Comparison of ENCODE assay signal across 8 mouse cellular contexts in the genomic region with DNA sequence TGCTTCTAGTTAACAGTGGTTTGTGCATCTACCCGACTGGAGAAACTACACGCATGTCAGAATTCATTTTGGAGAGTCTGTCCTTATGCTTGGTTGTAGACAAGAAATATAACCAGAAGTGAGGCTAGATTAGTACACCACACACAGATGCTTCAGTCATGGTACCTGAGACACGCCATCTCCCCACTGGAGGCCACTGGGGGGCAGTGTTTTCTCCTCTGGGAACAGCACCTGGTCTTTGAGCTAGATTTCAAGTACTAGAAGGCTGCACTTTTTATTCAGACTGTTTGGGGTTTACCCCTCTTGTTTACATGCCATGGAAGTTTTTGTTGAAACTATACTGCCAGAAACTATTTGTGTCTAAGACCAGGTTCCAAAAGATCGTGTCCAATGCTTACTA. TPM values are rescaled to one million over a fixed set of nuclear protein-coding genes. Genes with fewer than 3 reads are reported as not detected.
DNase-seq lines count a peak whose midpoint lies in the region; ATAC-seq and TF ChIP-seq lines count a peak whose summit lies in the region.

No protein-coding gene starts in this region.

- no peaks in the 10 kb centered on the region for H3K79me3 ChIP-seq in C2C12 (ENCODE audit: low read depth)

- H3K9ac ChIP-seq in heart, embryonic 12.5 days, result no peak overlapping the region

- H3K79me2 ChIP-seq in C2C12 (ENCODE audit: control insufficient read depth, insufficient read depth), result no peaks in the 10 kb centered on the region

- 19% methylated on average over 4 of the region's 4 CpGs for WGBS in heart, embryonic 12.5 days

- 0 out of 2 replicates have a peak, but pooled peaks cover 3% of the 10 kb centered on the region for H3K9me3 ChIP-seq in heart, embryonic 12.5 days (replicated peaks)

- H3K27ac ChIP-seq in heart, embryonic 12.5 days (ENCODE audit: poor library complexity, severe bottlenecking), result no peak overlapping the region

- ATAC-seq in heart, embryonic 12.5 days (ENCODE audit: insufficient number of reproducible peaks, low FRiP score), result no peak
- peak; percentile 97 for ATAC-seq in megakaryocyte progenitor cell, adult 5-6 weeks (replicated peaks; ENCODE audit: poor library complexity)

- H3K4me3 ChIP-seq in heart, embryonic 12.5 days, result no peak overlapping the region
- no peak overlapping the region for H3K4me3 ChIP-seq in C2C12 (ENCODE audit: insufficient read depth, poor library complexity, severe bottlenecking)

- H3K4me1 ChIP-seq in heart, embryonic 12.5 days (replicated peaks), result no peaks in the 10 kb centered on the region

- intact Hi-C loops in heart, postnatal 14 days (cut with DNase I), result loop anchor here (5.0 kb wide), 1 partner anchor 299 kb away; no protein-coding TSS in a partner anchor

- peak; percentile 49 to 63 for DNase-seq in heart, postnatal 14 days
- peak; percentile 44 to 52 for DNase-seq in adrenal gland, adult 18-20 months (ENCODE audit: low spot score in 2 of 2)
- peak; percentile 44 for DNase-seq in embryo, embryonic 10 days (ENCODE audit: low spot score)
- DNase-seq in kidney, postnatal 25 days, result peak; percentile 51 to 74
- DNase-seq in thymus, adult 18-20 months, result peak; percentile 21 to 26

- TF ChIP-seq CTCF in C2C12 (IDR thresholded peaks at IDR 0.05; ENCODE audit: control insufficient read depth, insufficient read depth, insufficient read length), result peak; percentile 36

- no peaks in the 10 kb centered on the region for H3K27me3 ChIP-seq in heart, embryonic 12.5 days (replicated peaks)
- no peaks in the 10 kb centered on the region for H3K27me3 ChIP-seq in C2C12 (ENCODE audit: control insufficient read depth, insufficient read depth, insufficient read length)

- no peaks in the 10 kb centered on the region for H3K36me3 ChIP-seq in heart, embryonic 12.5 days
- no peaks in the 10 kb centered on the region for H3K36me3 ChIP-seq in C2C12 (ENCODE audit: control insufficient read depth, insufficient read depth)

- no peak overlapping the region for H3ac ChIP-seq in C2C12 (ENCODE audit: control insufficient read depth, insufficient read length, low read depth)

- H3K4me2 ChIP-seq in heart, embryonic 12.5 days, result no peak overlapping the region

TF ChIP-seq in C2C12, 6 proteins besides CTCF, POLR2A, EP300 and RAD21:
- TF ChIP-seq CEBPB (IDR thresholded peaks at IDR 0.05; ENCODE audit: low read depth) (no peak), MAX (IDR thresholded peaks at IDR 0.05) (no peak), MYOD1 (IDR thresholded peaks at IDR 0.05; ENCODE audit: control insufficient read depth, insufficient read length, low read depth) (no peak), MYOG (IDR thresholded peaks at IDR 0.05; ENCODE audit: control insufficient read depth, extremely low read depth, insufficient read length) (no peak), FOSL1 (IDR thresholded peaks at IDR 0.05; ENCODE audit: insufficient read depth, low read length, poor library complexity, severe bottlenecking) (no peak), USF1 (IDR thresholded peaks at IDR 0.05; ENCODE audit: low read depth) (no peak)

RNA-seq across cellular contexts. Expression of a gene that starts 43.2 kb away (rescaled TPM):
- 10 to 100 TPM; 61.0 to 63.8 TPM for total RNA-seq in heart, postnatal 14 days (2021)
- 140 and 144 TPM in 2 replicates for polyA plus RNA-seq in heart, embryonic 12.5 days (2016; fragmentation: Nextera tagmentation; extraction: Ambion mirVana)
- 98.8 TPM for polyA plus RNA-seq in C2C12 (2012; fragmentation: generic; extraction: Trizol)
- total RNA-seq in adrenal gland, adult 18-20 months (2021), result 100 to 1,000 TPM in 1 of 2 experiments, 10 to 100 TPM in 1; 80.6 to 106 TPM
- 255 and 262 TPM in 2 replicates for total RNA-seq in megakaryocyte progenitor cell, adult 5-6 weeks (2015)
- 194 and 207 TPM in 2 replicates for total RNA-seq in megakaryocyte progenitor cell, adult 5-6 weeks (2017)
